In genomic region chr19:58850719-58851466, GRCm38 (mm10) we compare ENCODE assay signal across 14 mouse cellular contexts. TPM values are rescaled to one million over a fixed set of nuclear protein-coding genes. Genes with fewer than 3 reads are reported as not detected.
DNase-seq lines count a peak whose midpoint lies in the region; ATAC-seq and TF ChIP-seq lines count a peak whose summit lies in the region.
"Had no signal": no experiment of that assay in that cellular context is flagged by ENCODE, and none has a peak within 500 bp of the region (broad histone marks: within the 10 kb centered on the region; RNA-seq: fewer than 3 reads in every experiment).

No protein-coding gene starts in this region.

- no peak for TF ChIP-seq CTCF in thymus, adult 2 months (IDR thresholded peaks at IDR 0.05; ENCODE audit: borderline replicate concordance, control insufficient read depth, extremely low read depth, insufficient read depth, low read length, poor library complexity)

- H3K9ac ChIP-seq in intestine, embryonic 15.5 days = no peak overlapping the region
- H3K9ac ChIP-seq: embryonic facial prominence, embryonic 13.5 days; forebrain, postnatal 0 days; neural tube, embryonic 13.5 days had no signal

- H3K9me3 ChIP-seq in intestine, embryonic 15.5 days = no peaks in the 10 kb centered on the region
- H3K9me3 ChIP-seq: embryonic facial prominence, embryonic 13.5 days; neural tube, embryonic 13.5 days had no signal

- peaks cover 13% of the 10 kb centered on the region for H3K4me1 ChIP-seq in thymus, adult 2 months (replicated peaks; ENCODE audit: control insufficient read depth, insufficient read depth, low read length)
- H3K4me1 ChIP-seq in intestine, embryonic 15.5 days (replicated peaks) = peaks cover 6% of the 10 kb centered on the region
- H3K4me1 ChIP-seq: embryonic facial prominence, embryonic 13.5 days had no signal

- no peak for TF ChIP-seq POLR2A in thymus, adult 2 months (IDR thresholded peaks at IDR 0.05; ENCODE audit: control insufficient read depth, extremely low read depth, insufficient read depth, low read length, poor library complexity)

- no peak overlapping the region for H3K4me2 ChIP-seq in intestine, embryonic 15.5 days (replicated peaks)
- H3K4me2 ChIP-seq: embryonic facial prominence, embryonic 13.5 days; neural tube, embryonic 13.5 days had no signal

- peak; percentile 43 for DNase-seq in adrenal gland, postnatal 14 days
- DNase-seq in adrenal gland, postnatal 4 days (ENCODE audit: low spot score in 2 of 2) = no peak
- DNase-seq in thymus, adult 2 months = no peak
- no peak for DNase-seq in thymus, postnatal 14 days
- peak; percentile 64 for DNase-seq in skeletal muscle tissue, adult 2 months (ENCODE audit: low read depth, low spot score)
- no peak for DNase-seq in right cerebral cortex, postnatal 14 days
- no peak for DNase-seq in cerebellum, adult 9-11 months
- DNase-seq: cerebellum, adult 18-20 months; forebrain, postnatal 0 days had no signal

- ATAC-seq in intestine, embryonic 15.5 days = peak; percentile 84
- ATAC-seq: forebrain, postnatal 0 days had no signal

- H3K27ac ChIP-seq in thymus, adult 2 months (ENCODE audit: control insufficient read depth, insufficient read depth, low read length) = peak overlapping the region; percentile 20
- no peak overlapping the region for H3K27ac ChIP-seq in intestine, embryonic 15.5 days
- H3K27ac ChIP-seq: embryonic facial prominence, embryonic 13.5 days; neural tube, embryonic 13.5 days had no signal

- WGBS in thymus, adult 2 months = 37% methylated on average over 7 of the region's 7 CpGs
- WGBS in intestine, embryonic 15.5 days = 43% methylated on average over 4 of the region's 7 CpGs

- H3K27me3 ChIP-seq in thymus, adult 2 months (ENCODE audit: control insufficient read depth, insufficient read depth, low read length) = no peaks in the 10 kb centered on the region
- H3K27me3 ChIP-seq in intestine, embryonic 15.5 days (replicated peaks) = no peaks in the 10 kb centered on the region
- H3K27me3 ChIP-seq: embryonic facial prominence, embryonic 13.5 days; neural tube, embryonic 13.5 days had no signal

- H3K4me3 ChIP-seq in thymus, adult 2 months (ENCODE audit: control insufficient read depth, insufficient read depth, low read length) = no peak overlapping the region
- no peak overlapping the region for H3K4me3 ChIP-seq in intestine, embryonic 15.5 days (replicated peaks)
- H3K4me3 ChIP-seq: embryonic facial prominence, embryonic 13.5 days; neural tube, embryonic 13.5 days had no signal

- H3K36me3 ChIP-seq in thymus, adult 2 months (ENCODE audit: control insufficient read depth, insufficient read depth, low read length) = no peaks in the 10 kb centered on the region
- H3K36me3 ChIP-seq in intestine, embryonic 15.5 days = no peaks in the 10 kb centered on the region
- H3K36me3 ChIP-seq: embryonic facial prominence, embryonic 13.5 days had no signal

RNA-seq across cellular contexts. Expression of gene 1700019N19Rik, which starts 56.6 kb away (rescaled TPM):
- not detected in 2 replicates for total RNA-seq in adrenal gland, postnatal 14 days (2021)
- under 1 TPM in 1 of 2 experiments, not detected in 1; 0.42 TPM for total RNA-seq in adrenal gland, postnatal 4 days (2021)
- polyA plus RNA-seq in thymus, adult 2 months (2012; rRNA removed) = 0.35 TPM in 1 of 2 replicates, not detected in the other
- polyA plus RNA-seq in intestine, embryonic 15.5 days (2015; fragmentation: Nextera tagmentation; extraction: Ambion mirVana) = not detected in 2 replicates
- total RNA-seq: forebrain, postnatal 0 days; heart, postnatal 25 days; left cerebral cortex, postnatal 14 days had no signal
- polyA plus RNA-seq: embryonic facial prominence, embryonic 13.5 days; forebrain, postnatal 0 days; neural tube, embryonic 13.5 days had no signal

Comparison
In these comparisons a context has a peak if more than half of its experiments do, and no peak if none do; other contexts are left out.
1. DNase-seq: peak in adrenal gland, postnatal 14 days (single experiment) and skeletal muscle tissue, adult 2 months (single experiment); none in adrenal gland, postnatal 4 days (0 of 2), thymus, adult 2 months (single experiment), thymus, postnatal 14 days (single experiment), right cerebral cortex, postnatal 14 days (single experiment) and cerebellum, adult 9-11 months (single experiment).